Mouse (Mus musculus) brain, embryonic 18.5 days (tissue): ENCODE data around the gene Adam10.

Experiments used
- DNase-seq: peaks from one replicate; pipeline ENCODE4 v3.0.0-alpha.2; 2012; ENCODE audit warnings: low read depth, low spot score

The Adam10 gene

GRCm38 (mm10) chr9:70678682-70679131 is at the start of gene Adam10:
TSS of gene Adam10 (plus strand) at chr9:70678997.
- peak; percentile 96 for DNase-seq

- DNase-seq = no peak
Measured at GRCm38 (mm10) chr9:70629711-70630110, 49.1 kb upstream of the Adam10 start.

- DNase-seq = no peak
Measured at GRCm38 (mm10) chr9:70631665-70632064, 47.1 kb upstream of the Adam10 start.

- no peak for DNase-seq
Measured at GRCm38 (mm10) chr9:70636748-70637147, 42.0 kb upstream of the Adam10 start.

GRCm38 (mm10) chr9:70650260-70650659 is 28.5 kb upstream of the Adam10 start:
- no peak for DNase-seq

- no peak for DNase-seq
Measured at GRCm38 (mm10) chr9:70650994-70651393, 27.8 kb upstream of the Adam10 start.

- no peak for DNase-seq
Measured at GRCm38 (mm10) chr9:70652221-70652620, 26.6 kb upstream of the Adam10 start.

GRCm38 (mm10) chr9:70653875-70654274 is 24.9 kb upstream of the Adam10 start:
- no peak for DNase-seq

- no peak for DNase-seq
Measured at GRCm38 (mm10) chr9:70654496-70654895, 24.3 kb upstream of the Adam10 start.

GRCm38 (mm10) chr9:70655764-70656129 is 23.1 kb upstream of the Adam10 start:
- DNase-seq = no peak

GRCm38 (mm10) chr9:70656130-70657007 is 22.4 kb upstream of the Adam10 start, which contains the start of gene Gm10642:
TSS of gene Gm10642 (plus strand) at chr9:70656251.
- no peak for DNase-seq

GRCm38 (mm10) chr9:70657013-70657967 is 21.5 kb upstream of the Adam10 start, which contains the start of gene Mindy2:
TSS of gene Mindy2 (minus strand) at chr9:70657174.
- DNase-seq = peak; percentile 94

GRCm38 (mm10) chr9:70658266-70658665 is 20.5 kb upstream of the Adam10 start:
- DNase-seq = no peak

GRCm38 (mm10) chr9:70664847-70665246 is 13.9 kb upstream of the Adam10 start:
- DNase-seq = no peak

GRCm38 (mm10) chr9:70665372-70666145 is 13.2 kb upstream of the Adam10 start:
- DNase-seq = no peak

- DNase-seq = no peak
Measured at GRCm38 (mm10) chr9:70666811-70667210, 12.0 kb upstream of the Adam10 start.

GRCm38 (mm10) chr9:70668048-70668447 is 10.7 kb upstream of the Adam10 start:
- no peak for DNase-seq

- no peak for DNase-seq
Measured at GRCm38 (mm10) chr9:70669197-70669596, 9.6 kb upstream of the Adam10 start.

- DNase-seq = no peak
Measured at GRCm38 (mm10) chr9:70670381-70670780, 8.4 kb upstream of the Adam10 start.

- DNase-seq = no peak
Measured at GRCm38 (mm10) chr9:70671278-70671677, 7.5 kb upstream of the Adam10 start.
